Mouse (Mus musculus) liver, embryonic 13.5 days (tissue): ENCODE data around the gene Gm14440. TPM values are rescaled to one million over a fixed set of nuclear protein-coding genes. Genes with fewer than 3 reads are reported as not detected.
"Not testable (repeated sequence)": the region's sequence is repeated elsewhere in the genome, so short reads cannot be mapped to it uniquely, and the experiment has no call there.

ENCODE experiments used
- ATAC-seq: fragments of 200-750 bp; cut with Nextera tagmentation; 2 replicates; pipeline ENCODE4 v1.8.0; 2017; ENCODE audit warnings: low read depth, mild to moderate bottlenecking, moderate number of reproducible peaks, moderate library complexity
- DNase-seq: peaks from one replicate; pipeline ENCODE4 v3.0.0; 2022
- H3K27ac ChIP-seq: fragments of 300-500 bp; sonication (generic); 2 replicates; pipeline ENCODE4 v1.5.1; 2015; ENCODE audit warnings: moderate library complexity, mild to moderate bottlenecking, inconsistent platforms
- H3K27me3 ChIP-seq: fragments of 300-500 bp; sonication (generic); 2 replicates; pipeline ENCODE4 v1.6.1; 2015; ENCODE audit warnings: mild to moderate bottlenecking, inconsistent platforms
- H3K36me3 ChIP-seq: fragments of 300-500 bp; sonication (generic); 2 replicates; pipeline ENCODE4 v1.6.1; 2015; ENCODE audit warnings: mild to moderate bottlenecking, inconsistent platforms
- H3K4me1 ChIP-seq: fragments of 300-500 bp; sonication (generic); replicated peaks from 2 replicates; pipeline ENCODE4 v1.6.1; 2015; ENCODE audit warnings: inconsistent platforms
- H3K4me2 ChIP-seq: fragments of 300-500 bp; sonication (generic); 2 replicates; pipeline ENCODE4 v1.6.1; 2015; ENCODE audit warnings: inconsistent platforms, mild to moderate bottlenecking, moderate library complexity
- H3K4me3 ChIP-seq: fragments of 300-500 bp; sonication (generic); replicated peaks from 2 replicates; pipeline ENCODE4 v1.5.1; 2015; ENCODE audit warnings: mild to moderate bottlenecking, inconsistent platforms
- H3K9ac ChIP-seq: fragments of 300-500 bp; sonication (generic); 2 replicates; pipeline ENCODE4 v1.6.1; 2015; ENCODE audit warnings: mild to moderate bottlenecking, inconsistent platforms
- H3K9me3 ChIP-seq: fragments of 300-500 bp; sonication (generic); replicated peaks from 2 replicates; pipeline ENCODE4 v1.6.1; 2016; ENCODE audit warnings: inconsistent platforms
- WGBS: fragments of 180-500 bp; shearing (Covaris S2); methylation state at CpG from one replicate; pipeline ENCODE4 v1.1.7; 2015; ENCODE audit not compliant: insufficient replicate concordance; 5-methylcytosine and 5-hydroxymethylcytosine counted together
- polyA plus RNA-seq: library from polyadenylated mRNA; unstranded; fragments of >200 nt; fragmentation: Nextera tagmentation; extraction: Ambion mirVana; gene quantifications from 2 replicates; pipeline ENCODE4 v1.2.1, GENCODE M21; 2015

Gm14440 gene
- polyA plus RNA-seq = 0.97 TPM in 1 of 2 replicates, not detected in the other

GRCm38 (mm10) chr2:175274825-175275224 lies at the start of gene Gm14440:
TSS of gene Gm14440 (plus strand) at chr2:175275125.
- not testable (repeated sequence) for H3K9me3 ChIP-seq, H3K4me3 ChIP-seq, ATAC-seq, H3K36me3 ChIP-seq, H3K9ac ChIP-seq, H3K4me2 ChIP-seq, H3K27me3 ChIP-seq, H3K27ac ChIP-seq, DNase-seq, H3K4me1 ChIP-seq
- no CpG with 5 or more reads among the region's 6 CpGs for WGBS

Other genes with a start within 250 kb of the Gm14440 start
- 0.32 TPM in 1 of 2 replicates, not detected in the other for gene Gm14393, start 207.3 kb upstream of the Gm14440 start, polyA plus RNA-seq
- 1.2 and 1.4 TPM in 2 replicates for gene Gm14399, start 133.1 kb upstream of the Gm14440 start, polyA plus RNA-seq
- 0.06 and 0.09 TPM in 2 replicates for gene Gm14443, start 99.3 kb upstream of the Gm14440 start, polyA plus RNA-seq
- gene Gm14391, start 68.2 kb upstream of the Gm14440 start, polyA plus RNA-seq = 0.23 and 1.6 TPM in 2 replicates
- 5.1 and 6.5 TPM in 2 replicates for gene Gm4631, start 63.1 kb downstream of the Gm14440 start, polyA plus RNA-seq
- gene Zfp968, start 97.3 kb downstream of the Gm14440 start, polyA plus RNA-seq = 1.6 and 2.4 TPM in 2 replicates
- gene Gm4724, start 160.7 kb downstream of the Gm14440 start, polyA plus RNA-seq = 2.4 and 3.4 TPM in 2 replicates
- 2.2 and 2.4 TPM in 2 replicates for gene Zfp965, start 194.9 kb downstream of the Gm14440 start, polyA plus RNA-seq